Mouse (Mus musculus) lung, postnatal 10 days (tissue): Measurements from ENCODE around the gene Shisal2a.
A peak's percentile ranks its signal among the peaks of the same experiment; 100 is the strongest.

Experiments
- DNase-seq: peaks from one replicate; pipeline ENCODE4 v3.0.0; 2021

Gene Shisal2a

GRCm38 (mm10) chr4:108336765-108337164 is 46.4 kb downstream of the Shisal2a start:
- DNase-seq = no peak

GRCm38 (mm10) chr4:108335413-108335812 is 47.7 kb downstream of the Shisal2a start:
- DNase-seq = peak; percentile 30

- no peak for DNase-seq
Measured at GRCm38 (mm10) chr4:108332041-108332440, 51.1 kb downstream of the Shisal2a start.

GRCm38 (mm10) chr4:108329840-108330239 is 53.3 kb downstream of the Shisal2a start:
- no peak for DNase-seq

GRCm38 (mm10) chr4:108327730-108328484 is 55.2 kb downstream of the Shisal2a start, which contains the start of gene Coa7:
Coa7 (plus strand) TSS chr4:108328140.
- DNase-seq = peak; percentile 97

- DNase-seq = peak; percentile 41
Measured at GRCm38 (mm10) chr4:108327071-108327579, 56.0 kb downstream of the Shisal2a start.

- no peak for DNase-seq
Measured at GRCm38 (mm10) chr4:108323588-108323987, 59.6 kb downstream of the Shisal2a start.

- peak; percentile 59 for DNase-seq
Measured at GRCm38 (mm10) chr4:108320627-108321380, 62.3 kb downstream of the Shisal2a start.

- DNase-seq = no peak
Measured at GRCm38 (mm10) chr4:108319747-108320146, 63.4 kb downstream of the Shisal2a start.

- peak; percentile 43 for DNase-seq
Measured at GRCm38 (mm10) chr4:108318649-108319615, 64.2 kb downstream of the Shisal2a start.
